Mouse (Mus musculus) lung, postnatal 0 days (tissue): Measurements from ENCODE around the gene Sema3f. TPM values are rescaled to one million over a fixed set of nuclear protein-coding genes. Genes with fewer than 3 reads are reported as not detected.

Experiments used
- ATAC-seq: fragments of 200-750 bp; cut with Nextera tagmentation; 2 replicates; pipeline ENCODE4 v1.8.0; 2017; ENCODE audit warnings: moderate library complexity
- DNase-seq: peaks from one replicate; pipeline ENCODE4 v3.0.0-alpha.2; 2016; ENCODE audit warnings: low spot score
- H3K27ac ChIP-seq: fragments of 300-500 bp; sonication (generic); 2 replicates; pipeline ENCODE4 v1.5.1; 2014; ENCODE audit warnings: antibody characterized with exemption, mild to moderate bottlenecking, low read length, mixed read lengths
- H3K27me3 ChIP-seq: fragments of 300-500 bp; sonication (generic); replicated peaks from 2 replicates; pipeline ENCODE4 v1.6.1; 2014; ENCODE audit warnings: low read length, mixed read lengths; ENCODE audit not compliant: insufficient read depth
- H3K36me3 ChIP-seq: fragments of 300-500 bp; sonication (generic); 2 replicates; pipeline ENCODE4 v1.6.1; 2014; ENCODE audit warnings: low read length, mixed read lengths; ENCODE audit not compliant: insufficient read depth
- H3K4me1 ChIP-seq: fragments of 300-500 bp; sonication (generic); 2 replicates; pipeline ENCODE4 v1.6.1; 2014; ENCODE audit warnings: antibody characterized with exemption, low read depth, low read length, mixed read lengths; ENCODE audit not compliant: insufficient read depth
- H3K4me2 ChIP-seq: fragments of 300-500 bp; sonication (generic); replicated peaks from 2 replicates; pipeline ENCODE4 v1.6.1; 2014; ENCODE audit warnings: low read depth, mild to moderate bottlenecking, low read length, moderate library complexity, mixed read lengths
- H3K4me3 ChIP-seq: fragments of 300-500 bp; sonication (generic); 2 replicates; pipeline ENCODE4 v1.5.1; 2014; ENCODE audit warnings: low read depth, low read length
- H3K9ac ChIP-seq: fragments of 300-500 bp; sonication (generic); replicated peaks from 2 replicates; pipeline ENCODE4 v1.6.1; 2014; ENCODE audit warnings: low read depth, mild to moderate bottlenecking
- H3K9me3 ChIP-seq: fragments of 300-500 bp; sonication (generic); 2 replicates; pipeline ENCODE4 v1.6.1; 2016; ENCODE audit warnings: low read length, mixed read lengths
- CTCF ChIP-seq: IDR thresholded peaks from 2 replicates; pipeline ENCODE4 v1.5.1; 2016; ENCODE audit warnings: antibody characterized with exemption, mild to moderate bottlenecking
- EP300 ChIP-seq: IDR thresholded peaks from 2 replicates; pipeline ENCODE4 v1.6.1; 2016; ENCODE audit warnings: antibody characterized with exemption, mild to moderate bottlenecking, control low read depth
- WGBS: fragments of 180-500 bp; shearing (Covaris S2); extraction: QIAGEN DNeasy Blood & Tissue Kit; methylation state at CpG from one replicate; pipeline ENCODE4 v1.1.7; 2014; 5-methylcytosine and 5-hydroxymethylcytosine counted together
- polyA plus RNA-seq: library from polyadenylated mRNA; unstranded; fragments of >200 nt; fragmentation: Nextera tagmentation; extraction: Ambion mirVana; gene quantifications from 2 replicates; pipeline ENCODE4 v1.2.1, GENCODE M21; 2015

Gene Sema3f
- polyA plus RNA-seq, 1 experiment from 2014 or later, result 24.9 TPM

- ATAC-seq (peak; percentile 69), DNase-seq (peak; percentile 68)
- Histone ChIP-seq H3K27ac (no peak overlapping the region), H3K9ac (no peak overlapping the region), H3K9me3 (no peaks in the 10 kb centered on the region), H3K27me3 (no peaks in the 10 kb centered on the region), H3K4me3 (no peak overlapping the region), H3K36me3 (no peaks in the 10 kb centered on the region), H3K4me1 (peaks cover 25% of the 10 kb centered on the region; the same call in 1 of the 2 replicates), H3K4me2 (no peak overlapping the region)
- TF ChIP-seq CTCF (no peak), EP300 (peak; percentile 19)
- 59% methylated on average over 10 of the region's 10 CpGs for WGBS
Measured at GRCm38 (mm10) chr9:107718781-107719540, 8.7 kb upstream of the Sema3f start.

GRCm38 (mm10) chr9:107716951-107717350, 6.7 kb upstream of the Sema3f start:
- ATAC-seq, result no peak
- Histone ChIP-seq H3K4me1 (peaks cover 15% of the 10 kb centered on the region; the same call in 1 of the 2 replicates), H3K9ac (no peak overlapping the region), H3K4me3 (no peak overlapping the region), H3K27me3 (no peaks in the 10 kb centered on the region), H3K36me3 (no peaks in the 10 kb centered on the region), H3K4me2 (no peak overlapping the region), H3K27ac (no peak overlapping the region), H3K9me3 (no peaks in the 10 kb centered on the region)
- TF ChIP-seq EP300 (no peak), CTCF (no peak)
- 51% methylated on average over 6 of the region's 6 CpGs for WGBS
- DNase-seq, result peak; percentile 16

GRCm38 (mm10) chr9:107715632-107716031, 5.4 kb upstream of the Sema3f start:
- ATAC-seq (no peak), DNase-seq (no peak)
- H3K9me3 ChIP-seq, result no peaks in the 10 kb centered on the region
- no peak overlapping the region for H3K4me3 ChIP-seq
- WGBS, result 85% methylated on average over 2 of the region's 2 CpGs
- TF ChIP-seq CTCF (no peak), EP300 (no peak)
- no peaks in the 10 kb centered on the region for H3K36me3 ChIP-seq
- H3K4me1 ChIP-seq, result peaks cover 11% of the 10 kb centered on the region; the same call in 1 of the 2 replicates
- no peak overlapping the region for H3K4me2 ChIP-seq
- no peak overlapping the region for H3K27ac ChIP-seq
- H3K9ac ChIP-seq, result no peak overlapping the region
- H3K27me3 ChIP-seq, result no peaks in the 10 kb centered on the region

- WGBS, result 17% methylated on average over 12 of the region's 12 CpGs
- H3K4me2 ChIP-seq, result no peak overlapping the region
- H3K9ac ChIP-seq, result no peak overlapping the region
- H3K27me3 ChIP-seq, result no peaks in the 10 kb centered on the region
- H3K4me1 ChIP-seq, result peaks cover 18% of the 10 kb centered on the region; the same call in 1 of the 2 replicates
- H3K9me3 ChIP-seq, result no peaks in the 10 kb centered on the region
- H3K4me3 ChIP-seq, result no peak overlapping the region
- H3K27ac ChIP-seq, result 0 out of 2 replicates have a peak overlapping the region, but pooled peaks have one; percentile 14
- ATAC-seq, result no peak
- TF ChIP-seq EP300, result no peak
- peak; percentile 11 for TF ChIP-seq CTCF
- peak; percentile 60 for DNase-seq
- no peaks in the 10 kb centered on the region for H3K36me3 ChIP-seq
Measured at GRCm38 (mm10) chr9:107714221-107714952, 4.1 kb upstream of the Sema3f start.

- Histone ChIP-seq H3K27me3 (no peaks in the 10 kb centered on the region), H3K4me1 (peaks cover 30% of the 10 kb centered on the region), H3K9me3 (no peaks in the 10 kb centered on the region), H3K9ac (peak overlapping the region; percentile 65), H3K27ac (peak overlapping the region; percentile 81), H3K4me3 (peak overlapping the region; percentile 54), H3K4me2 (peak overlapping the region; percentile 80), H3K36me3 (peaks cover 7% of the 10 kb centered on the region; the same call in 1 of the 2 replicates)
- peak; percentile 12 for DNase-seq
- TF ChIP-seq CTCF (no peak), EP300 (no peak)
- ATAC-seq, result peak; percentile 0; the same call in 1 of the 2 replicates
- WGBS, result 3% methylated on average over 26 of the region's 55 CpGs
Measured at GRCm38 (mm10) chr9:107709096-107709696, 1.1 kb downstream of the Sema3f start.
